18 mouse cellular contexts compared by ENCODE assay signal in genomic region chr3:75611019-75611418, GRCm38 (mm10). TPM values are rescaled to one million over a fixed set of nuclear protein-coding genes. Genes with fewer than 3 reads are reported as not detected.
DNase-seq lines count a peak whose midpoint lies in the region; ATAC-seq and TF ChIP-seq lines count a peak whose summit lies in the region.
"Had no signal": no experiment of that assay in that cellular context is flagged by ENCODE, and none has a peak within 500 bp of the region (broad histone marks: within the 10 kb centered on the region; RNA-seq: fewer than 3 reads in every experiment).

No protein-coding gene starts in this region.

- no peak overlapping the region for H3K9ac ChIP-seq in intestine, embryonic 16.5 days (ENCODE audit: low read depth, low read length)
- no peak overlapping the region for H3K9ac ChIP-seq in intestine, postnatal 0 days (ENCODE audit: low read depth, low read length)
- H3K9ac ChIP-seq: forebrain, postnatal 0 days; heart, embryonic 15.5 days; hindbrain, embryonic 14.5 days; intestine, embryonic 15.5 days; limb, embryonic 15.5 days; midbrain, embryonic 12.5 days had no signal

- WGBS in intestine, embryonic 16.5 days, result 58% methylated on average over 7 of the region's 7 CpGs
- 63% methylated on average over 7 of the region's 7 CpGs for WGBS in intestine, postnatal 0 days

- ATAC-seq in intestine, embryonic 16.5 days, result 0 out of 2 replicates have a peak, but pooled peaks have one; percentile 77
- ATAC-seq in intestine, postnatal 0 days, result no peak
- ATAC-seq: forebrain, postnatal 0 days; intestine, embryonic 15.5 days; Patski had no signal

- no peak overlapping the region for H3K4me3 ChIP-seq in intestine, embryonic 16.5 days (ENCODE audit: low read length)
- H3K4me3 ChIP-seq in intestine, postnatal 0 days (ENCODE audit: low read depth, low read length), result no peak overlapping the region
- H3K4me3 ChIP-seq: heart, embryonic 15.5 days; intestine, embryonic 15.5 days; limb, embryonic 15.5 days; midbrain, embryonic 12.5 days; myocyte had no signal

- DNase-seq in ovary, adult 18-20 months (ENCODE audit: low spot score), result peak; percentile 30
- no peak for DNase-seq in ovary, postnatal 10 days (ENCODE audit: low spot score)
- DNase-seq in heart, postnatal 4 days, result peak; percentile 29
- peak; percentile 7 for DNase-seq in ovary, postnatal 36 days (ENCODE audit: low spot score)
- DNase-seq in layer of hippocampus, postnatal 10 days (ENCODE audit: low spot score in 2 of 2), result no peak
- DNase-seq in spleen, adult 18-20 months, result no peak
- DNase-seq: cerebellum, adult 9-11 months; forebrain, postnatal 0 days; thymus, postnatal 25 days had no signal

- no peak for TF ChIP-seq CTCF in intestine, postnatal 0 days (IDR thresholded peaks at IDR 0.05; ENCODE audit: low read depth)

- H3K36me3 ChIP-seq in intestine, embryonic 16.5 days (ENCODE audit: control insufficient read depth, insufficient read depth, low read length), result no peaks in the 10 kb centered on the region
- H3K36me3 ChIP-seq in intestine, postnatal 0 days (ENCODE audit: control insufficient read depth, insufficient read depth), result no peaks in the 10 kb centered on the region
- H3K36me3 ChIP-seq: heart, embryonic 15.5 days; intestine, embryonic 15.5 days; limb, embryonic 15.5 days; midbrain, embryonic 12.5 days had no signal

- H3K27me3 ChIP-seq in intestine, embryonic 16.5 days (replicated peaks; ENCODE audit: control insufficient read depth, insufficient read depth, low read length), result no peaks in the 10 kb centered on the region
- H3K27me3 ChIP-seq in intestine, postnatal 0 days (replicated peaks; ENCODE audit: control insufficient read depth, insufficient read depth, low read length), result no peaks in the 10 kb centered on the region
- H3K27me3 ChIP-seq: heart, embryonic 15.5 days; intestine, embryonic 15.5 days; limb, embryonic 15.5 days; midbrain, embryonic 12.5 days had no signal

- no peak overlapping the region for H3K4me2 ChIP-seq in intestine, embryonic 16.5 days (ENCODE audit: low read depth, low read length)
- no peak overlapping the region for H3K4me2 ChIP-seq in intestine, postnatal 0 days (replicated peaks; ENCODE audit: low read depth)
- H3K4me2 ChIP-seq: heart, embryonic 15.5 days; hindbrain, embryonic 14.5 days; intestine, embryonic 15.5 days; limb, embryonic 15.5 days; midbrain, embryonic 12.5 days had no signal

- no peaks in the 10 kb centered on the region for H3K9me3 ChIP-seq in intestine, embryonic 16.5 days (ENCODE audit: control insufficient read depth, low read length)
- no peaks in the 10 kb centered on the region for H3K9me3 ChIP-seq in intestine, postnatal 0 days (ENCODE audit: control insufficient read depth)
- H3K9me3 ChIP-seq: heart, embryonic 15.5 days; intestine, embryonic 15.5 days; limb, embryonic 15.5 days; midbrain, embryonic 12.5 days had no signal

- no peaks in the 10 kb centered on the region for H3K4me1 ChIP-seq in intestine, embryonic 16.5 days (ENCODE audit: control insufficient read depth, insufficient read depth, low read length)
- no peaks in the 10 kb centered on the region for H3K4me1 ChIP-seq in intestine, postnatal 0 days (replicated peaks; ENCODE audit: control insufficient read depth, insufficient read depth, low read length)
- H3K4me1 ChIP-seq: heart, embryonic 15.5 days; intestine, embryonic 15.5 days; limb, embryonic 15.5 days; midbrain, embryonic 12.5 days had no signal

- no peak overlapping the region for H3K27ac ChIP-seq in intestine, embryonic 16.5 days (ENCODE audit: low read length)
- no peak overlapping the region for H3K27ac ChIP-seq in intestine, postnatal 0 days (ENCODE audit: low read depth, low read length)
- H3K27ac ChIP-seq: heart, embryonic 15.5 days; hindbrain, embryonic 14.5 days; intestine, embryonic 15.5 days; limb, embryonic 15.5 days; midbrain, embryonic 12.5 days had no signal

RNA-seq across cellular contexts. Expression of gene Serpini1, which starts 53.7 kb away (rescaled TPM):
- 23.6 and 25.7 TPM in 2 replicates for polyA plus RNA-seq in intestine, embryonic 16.5 days (2015; fragmentation: Nextera tagmentation; extraction: Ambion mirVana)
- polyA plus RNA-seq in intestine, postnatal 0 days (2015; fragmentation: Nextera tagmentation; extraction: Ambion mirVana), result 8.7 and 9.5 TPM in 2 replicates
- 1 to 10 TPM; 4.3 to 4.4 TPM for total RNA-seq in heart, postnatal 4 days (2021)
- 100 to 1,000 TPM; 160 to 167 TPM for total RNA-seq in layer of hippocampus, postnatal 10 days (2021)

RNA-seq across cellular contexts. Expression of gene Pdcd10, which starts 54.4 kb away (rescaled TPM):
- polyA plus RNA-seq in intestine, embryonic 16.5 days (2015; fragmentation: Nextera tagmentation; extraction: Ambion mirVana), result 74.2 and 79.9 TPM in 2 replicates
- polyA plus RNA-seq in intestine, postnatal 0 days (2015; fragmentation: Nextera tagmentation; extraction: Ambion mirVana), result 107 and 108 TPM in 2 replicates
- 10 to 100 TPM; 31.0 to 41.1 TPM for total RNA-seq in heart, postnatal 4 days (2021)
- 10 to 100 TPM; 62.5 to 72.8 TPM for total RNA-seq in layer of hippocampus, postnatal 10 days (2021)

Comparison
In these comparisons a context has a peak if more than half of its experiments do, and no peak if none do; other contexts are left out.
1. DNase-seq: peak in ovary, adult 18-20 months (single experiment), heart, postnatal 4 days (single experiment) and ovary, postnatal 36 days (single experiment); none in ovary, postnatal 10 days (single experiment), layer of hippocampus, postnatal 10 days (0 of 2) and spleen, adult 18-20 months (0 of 2).
2. RNA of gene Serpini1, which starts 53.7 kb away (total RNA-seq): 160 to 167 TPM in layer of hippocampus, postnatal 10 days; 4.3 to 4.4 TPM in heart, postnatal 4 days; every median in the first group is over 10 times any median in the second.